Mouse (Mus musculus): ENCODE results near the gene Cobll1. TPM values are rescaled to one million over a fixed set of nuclear protein-coding genes. Genes with fewer than 3 reads are reported as not detected.

Gene Cobll1
- polyA plus RNA-seq, 1 experiment from 2014 or later: 2.9 TPM

- ATAC-seq (ENCODE audit: low FRiP score, low read depth): no peak
- Histone ChIP-seq H3K9ac (no peak overlapping the region), H3K9me3 (no peaks in the 10 kb centered on the region), H3K36me3 (no peaks in the 10 kb centered on the region), H3K4me3 (no peak overlapping the region), H3K4me2 (no peak overlapping the region), H3K27me3 (no peaks in the 10 kb centered on the region), H3K27ac (replicated peaks) (no peak overlapping the region), H3K4me1 (replicated peaks) (no peaks in the 10 kb centered on the region)
- WGBS: 90% methylated on average over 3 of the region's 3 CpGs
Measured at GRCm38 (mm10) chr2:65050776-65051175, 188.4 kb downstream of the Cobll1 start.

- 57% methylated on average over 6 of the region's 6 CpGs for WGBS
- no peak overlapping the region for H3K4me3 ChIP-seq
- no peak for ATAC-seq (ENCODE audit: low FRiP score, low read depth)
Measured at GRCm38 (mm10) chr2:65048234-65049017, 190.8 kb downstream of the Cobll1 start.

More at GRCm38 (mm10) chr2:65048234-65049017, 190.8 kb downstream of the Cobll1 start:
- Histone ChIP-seq H3K36me3 (no peaks in the 10 kb centered on the region), H3K27ac (replicated peaks) (no peak overlapping the region), H3K4me2 (no peak overlapping the region), H3K9me3 (no peaks in the 10 kb centered on the region), H3K27me3 (no peaks in the 10 kb centered on the region), H3K9ac (no peak overlapping the region), H3K4me1 (replicated peaks) (no peaks in the 10 kb centered on the region)

Other genes starting within 250 kb of the Cobll1 start
- gene Grb14, start 214.4 kb downstream of the Cobll1 start, polyA plus RNA-seq (2015; fragmentation: Nextera tagmentation; extraction: Ambion mirVana): 27.9 and 28.9 TPM in 2 replicates
- gene Slc38a11, start 124.6 kb upstream of the Cobll1 start, polyA plus RNA-seq (2015; fragmentation: Nextera tagmentation; extraction: Ambion mirVana): 0.92 and 1.9 TPM in 2 replicates

All from hindbrain, embryonic 15.5 days (tissue).